Mouse (Mus musculus) cerebral cortex, adult 2 months (tissue): ENCODE measurements around the gene Fam131c.

Source experiments
- WGBS: fragments of 180-500 bp; shearing (Covaris S2); methylation state at CpG from one replicate; pipeline ENCODE4 v1.1.7; 2018; 5-methylcytosine and 5-hydroxymethylcytosine counted together

Gene Fam131c

DNA sequence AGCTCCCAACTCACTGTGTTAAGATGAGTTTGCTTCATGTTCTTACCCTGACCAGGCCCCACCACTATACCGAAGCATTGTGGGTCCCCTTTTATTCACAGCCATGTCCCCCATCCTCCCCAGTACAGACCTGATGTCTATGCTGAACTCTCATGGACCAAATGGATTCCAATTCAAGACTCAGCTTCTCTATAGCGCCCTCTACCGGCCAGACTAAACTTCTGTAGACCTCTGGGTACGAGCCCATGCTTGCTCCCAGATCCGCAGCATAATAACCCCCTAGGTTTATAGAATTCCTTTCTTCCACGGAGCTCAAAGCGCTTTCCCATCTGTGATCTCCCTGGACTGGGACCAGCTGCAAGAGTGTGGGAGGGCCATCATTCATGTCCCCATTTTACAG lies 7.2 kb upstream of the Fam131c start:
- whole genome bisulfite sequencing = 40% methylated on average over 7 of the region's 7 CpGs

- 23% methylated on average over 11 of the region's 11 CpGs for WGBS
Observed at GRCm38 (mm10) chr4:141362937-141363548, 5.0 kb upstream of the Fam131c start.

GRCm38 (mm10) chr4:141365126-141365525 lies 2.9 kb upstream of the Fam131c start:
- 70% methylated on average over 8 of the region's 8 CpGs for WGBS

DNA sequence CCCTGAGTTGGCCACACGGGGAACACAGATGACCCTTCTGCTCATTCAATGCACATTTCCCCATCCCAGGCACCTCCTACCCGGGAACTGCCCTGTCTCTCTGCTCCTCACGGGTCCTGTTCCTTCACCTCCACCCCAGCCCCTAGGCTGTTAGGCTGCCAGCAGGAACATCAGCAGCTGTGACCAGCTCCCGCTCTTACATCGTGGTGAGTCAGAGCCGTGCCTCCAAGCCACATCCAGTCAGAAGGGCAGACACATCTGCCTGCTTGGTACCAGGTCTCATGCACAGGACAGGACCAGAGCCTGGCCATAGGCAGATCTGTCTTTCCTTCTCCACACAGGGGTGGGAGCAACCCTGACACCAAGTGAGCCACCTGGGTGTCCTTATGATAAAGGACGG lies 2.1 kb upstream of the Fam131c start:
- WGBS = 80% methylated on average over 7 of the region's 7 CpGs

GRCm38 (mm10) chr4:141372426-141372825 lies 4.4 kb downstream of the Fam131c start:
- 96% methylated on average over 5 of the region's 5 CpGs for WGBS

DNA sequence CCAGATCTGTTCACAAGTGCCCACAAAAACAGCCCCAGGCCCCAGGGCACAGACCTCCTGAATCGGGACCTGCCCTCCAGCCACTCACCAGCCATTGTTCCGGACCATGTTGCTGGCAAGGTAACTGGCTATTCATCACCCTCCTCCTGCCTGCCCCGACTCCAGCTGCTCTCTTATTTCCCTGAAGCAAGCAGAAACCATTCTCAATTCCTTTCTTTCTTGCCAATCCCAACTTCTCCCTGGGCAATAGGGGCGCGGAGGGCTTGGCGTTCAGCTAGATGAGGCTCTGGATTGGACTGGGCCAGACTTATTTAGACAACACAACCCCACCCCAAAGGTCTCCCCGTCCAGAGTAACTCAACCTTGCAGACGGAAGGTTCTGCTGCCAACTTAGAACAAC lies 11.7 kb downstream of the Fam131c start:
- 57% methylated on average over 8 of the region's 8 CpGs for WGBS

DNA sequence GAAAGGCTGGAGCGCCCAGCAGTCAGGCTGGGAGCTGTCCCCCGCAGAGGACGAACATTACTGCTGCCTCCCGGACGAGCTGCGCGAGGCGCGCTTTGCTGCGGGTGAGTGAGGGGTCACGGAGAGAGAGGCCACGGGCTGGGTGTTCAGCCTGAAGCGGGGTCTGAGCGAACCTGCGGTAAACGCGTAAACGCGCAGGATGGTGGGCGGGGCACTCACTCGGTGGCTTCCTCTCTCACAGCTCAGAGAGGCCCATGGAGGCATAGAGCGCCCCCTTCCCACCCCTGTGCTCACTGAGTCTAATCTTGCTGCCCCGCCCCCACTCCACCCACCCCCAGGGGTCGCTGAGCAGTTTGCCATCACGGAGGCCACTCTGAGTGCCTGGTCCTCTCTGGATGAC lies 14.4 kb downstream of the Fam131c start:
- 32% methylated on average over 25 of the region's 25 CpGs for WGBS

- 0% methylated on average over 7 of the region's 7 CpGs for WGBS
Observed at GRCm38 (mm10) chr4:141385275-141385674, 17.3 kb downstream of the Fam131c start.

GRCm38 (mm10) chr4:141386150-141386549 lies 18.1 kb downstream of the Fam131c start:
- WGBS = 78% methylated on average over 7 of the region's 7 CpGs

- 15% methylated on average over 5 of the region's 5 CpGs for WGBS
Observed at GRCm38 (mm10) chr4:141387093-141387784, 19.2 kb downstream of the Fam131c start.

DNA sequence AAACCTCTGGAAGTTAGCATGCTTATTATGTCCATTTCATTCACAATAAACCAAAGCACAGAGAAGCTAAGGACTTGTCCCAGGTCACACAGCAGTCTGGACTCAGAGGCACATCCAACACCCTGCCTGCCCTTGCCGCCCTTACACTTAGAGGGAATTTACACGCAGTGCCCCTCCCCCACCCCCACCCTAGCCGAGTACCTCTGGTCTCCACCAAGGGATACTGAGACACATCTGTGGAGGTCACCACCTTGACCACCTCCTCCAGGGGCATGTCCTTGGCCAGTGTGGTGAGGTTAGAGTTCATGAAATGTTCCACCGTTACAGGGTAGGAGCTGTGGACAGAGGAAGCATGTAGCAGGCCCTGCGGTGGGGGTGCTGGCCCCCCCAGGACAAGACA lies 19.9 kb downstream of the Fam131c start:
- WGBS = 63% methylated on average over 5 of the region's 5 CpGs

- 80% methylated on average over 18 of the region's 18 CpGs for WGBS
Observed at GRCm38 (mm10) chr4:141389366-141390150, 21.5 kb downstream of the Fam131c start.

GRCm38 (mm10) chr4:141391293-141391692 lies 23.3 kb downstream of the Fam131c start:
- 84% methylated on average over 12 of the region's 12 CpGs for WGBS

DNA sequence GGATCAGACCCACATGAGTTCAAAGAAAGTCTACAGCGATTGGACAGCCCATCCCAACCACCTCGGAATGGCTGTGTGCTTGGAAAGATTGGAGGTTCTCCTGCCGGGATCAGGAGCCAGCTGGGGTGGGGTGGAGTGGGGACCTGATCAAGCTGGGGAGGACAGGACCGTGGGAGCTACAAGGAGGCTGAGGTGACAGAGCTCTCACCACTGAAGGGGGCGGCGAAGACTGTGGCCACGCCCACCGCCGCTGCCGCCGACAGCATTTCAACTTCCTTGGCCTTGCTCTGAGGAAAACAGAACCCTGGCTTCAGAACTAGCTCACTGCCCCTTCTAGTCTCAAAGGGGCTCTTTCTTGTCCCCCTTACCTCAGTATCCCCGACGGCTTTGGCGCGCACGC lies 26.7 kb downstream of the Fam131c start:
- 32% methylated on average over 16 of the region's 16 CpGs for WGBS

GRCm38 (mm10) chr4:141397861-141398260 lies 29.8 kb downstream of the Fam131c start:
- WGBS = 72% methylated on average over 12 of the region's 12 CpGs

- WGBS = 75% methylated on average over 12 of the region's 12 CpGs
Observed at GRCm38 (mm10) chr4:141398545-141398944, 30.5 kb downstream of the Fam131c start, which contains the start of gene Clcnka. Gene Clcnka (minus strand): TSS chr4:141398724.

DNA sequence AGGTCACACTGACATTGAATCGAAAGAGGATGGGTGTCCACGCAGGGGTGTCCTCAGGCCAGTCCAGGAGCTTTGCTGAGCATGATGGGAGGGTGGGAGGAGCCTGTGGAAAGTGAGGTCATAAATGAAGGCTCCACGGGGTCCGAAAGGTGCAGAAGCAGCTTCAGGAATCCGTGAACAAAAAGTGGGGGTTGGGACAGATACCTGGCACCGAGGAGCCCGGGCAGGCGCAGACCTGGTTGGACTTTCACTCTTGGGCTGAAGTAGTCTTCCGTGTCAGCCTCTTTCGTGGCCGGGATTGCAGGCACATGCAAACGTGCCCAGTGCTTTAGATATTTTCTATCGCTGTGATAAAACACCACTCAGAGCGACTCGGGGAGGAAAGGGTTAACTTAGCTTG lies 32.2 kb downstream of the Fam131c start:
- 88% methylated on average over 15 of the region's 15 CpGs for WGBS

DNA sequence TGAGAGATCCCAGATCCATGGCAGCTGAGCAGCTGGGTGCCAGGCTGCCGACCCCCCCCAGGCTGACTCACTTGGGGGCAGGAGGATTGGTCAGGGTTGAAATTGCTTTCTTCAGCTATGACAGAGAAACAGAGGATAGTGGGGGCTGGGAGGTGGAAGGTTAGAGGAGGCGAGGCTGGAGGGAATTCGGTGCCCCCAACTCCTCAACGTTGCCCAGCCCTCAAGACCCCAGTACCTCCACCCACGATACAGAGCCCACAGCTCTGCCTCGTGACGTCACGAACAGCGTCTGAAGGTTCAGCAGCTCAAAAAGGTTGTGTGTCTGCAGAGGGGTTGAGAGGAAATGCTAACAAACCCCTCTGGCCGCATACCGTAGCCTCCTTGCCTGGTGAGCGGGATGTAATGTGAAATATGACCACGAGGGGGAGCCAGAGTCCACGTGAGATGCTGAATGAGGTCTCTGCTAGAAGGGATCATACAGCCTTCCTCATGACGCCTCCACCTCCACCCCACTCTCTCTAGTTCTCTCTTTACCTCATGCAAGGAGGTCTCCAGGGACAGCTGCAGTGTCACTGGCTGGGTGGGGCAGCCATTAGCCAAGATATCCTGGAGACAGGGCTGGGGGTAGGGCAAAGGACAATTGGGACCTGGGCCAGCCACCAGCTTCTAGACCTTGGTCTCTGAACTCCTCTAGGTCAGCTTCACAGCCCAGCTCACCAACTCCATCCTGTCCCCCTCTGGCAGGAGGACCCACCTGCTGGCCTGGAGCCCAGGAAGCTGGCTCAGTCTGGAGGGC lies 36.7 kb downstream of the Fam131c start:
- WGBS = 11% methylated on average over 15 of the region's 15 CpGs

- 85% methylated on average over 3 of the region's 3 CpGs for WGBS
Observed at GRCm38 (mm10) chr4:141405314-141405622, 37.2 kb downstream of the Fam131c start.

DNA sequence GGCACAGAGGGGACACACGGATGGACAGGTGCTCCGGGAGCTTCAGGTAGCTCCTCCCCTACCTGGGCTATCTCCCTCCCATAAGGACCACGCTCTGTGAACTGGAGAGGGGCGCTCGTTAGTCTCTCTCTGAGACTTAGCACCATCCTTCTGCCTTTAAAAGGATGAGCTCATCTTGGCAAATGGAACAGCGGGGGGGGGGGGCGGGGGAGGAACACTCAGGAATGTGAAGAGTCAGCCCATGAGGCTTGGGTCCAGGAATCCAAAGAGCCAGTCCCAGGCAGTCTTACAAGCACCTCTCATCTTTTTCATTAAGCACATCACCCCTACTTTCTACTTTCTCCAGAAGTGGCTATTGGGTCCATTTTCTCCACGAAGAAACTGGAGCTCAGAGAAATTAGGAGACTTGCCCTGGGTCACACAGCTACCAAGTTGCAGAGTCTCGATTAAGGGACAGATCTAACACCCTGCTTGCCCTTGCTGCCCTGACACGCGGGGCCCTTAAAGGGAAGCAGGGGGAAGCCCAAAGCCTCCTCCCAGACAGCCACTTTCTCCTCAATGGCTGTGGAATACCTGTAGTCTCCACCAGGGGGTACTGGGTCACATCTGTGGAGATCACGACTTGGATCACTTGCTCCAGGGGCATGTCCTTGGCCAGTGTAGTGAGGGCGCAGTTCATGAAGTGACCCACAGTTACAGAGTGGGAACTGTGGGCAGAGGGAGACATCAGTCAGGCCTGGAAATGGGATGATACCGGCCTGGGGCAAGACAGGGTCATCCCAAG lies 38.7 kb downstream of the Fam131c start:
- WGBS = 42% methylated on average over 14 of the region's 14 CpGs

DNA sequence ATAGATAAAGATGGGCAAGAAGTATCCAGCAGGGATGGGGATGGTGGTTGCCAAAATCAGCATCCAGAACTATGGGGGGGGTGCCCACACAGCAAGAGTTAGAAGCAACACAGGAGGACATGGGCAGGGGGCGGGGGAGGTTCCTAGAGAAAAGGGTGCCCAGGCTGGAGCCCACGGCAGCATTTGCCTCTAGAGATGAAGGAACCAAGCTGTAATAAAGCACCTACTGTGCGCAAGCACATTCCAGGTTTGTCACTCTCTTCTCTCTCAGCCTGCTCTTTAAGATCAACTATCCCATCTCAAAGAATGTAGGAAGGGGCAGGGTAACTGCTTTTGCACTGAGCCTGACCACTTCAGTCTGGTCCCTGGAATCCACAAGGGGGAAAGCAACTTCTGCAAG lies 40.6 kb downstream of the Fam131c start:
- 90% methylated on average over 3 of the region's 3 CpGs for WGBS
